Mouse (Mus musculus): Measurements from ENCODE around the gene Baiap2.

The Baiap2 gene

DNA sequence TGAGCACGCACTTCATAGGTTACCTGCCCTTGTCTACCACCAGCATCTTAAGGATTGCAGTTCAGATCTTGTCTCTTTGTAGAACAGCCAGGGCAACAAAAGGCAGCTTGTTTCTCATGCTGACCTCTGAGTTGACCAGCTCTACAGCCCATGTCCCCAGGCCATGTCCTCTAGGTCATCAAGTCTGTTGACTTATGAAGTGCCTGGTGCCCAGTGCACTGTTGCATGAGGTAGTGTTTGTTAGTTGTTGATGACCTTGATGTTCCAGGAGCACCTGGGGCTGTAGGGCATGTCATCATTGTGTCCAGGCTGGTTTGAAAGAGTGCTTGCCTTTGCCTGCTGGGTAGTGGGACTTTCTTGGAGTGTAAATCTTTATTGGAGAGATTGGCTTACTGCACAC is 4.9 kb downstream of the Baiap2 start:
- DNase-seq (ENCODE audit: low spot score in 2 of 2), result no peak

DNA sequence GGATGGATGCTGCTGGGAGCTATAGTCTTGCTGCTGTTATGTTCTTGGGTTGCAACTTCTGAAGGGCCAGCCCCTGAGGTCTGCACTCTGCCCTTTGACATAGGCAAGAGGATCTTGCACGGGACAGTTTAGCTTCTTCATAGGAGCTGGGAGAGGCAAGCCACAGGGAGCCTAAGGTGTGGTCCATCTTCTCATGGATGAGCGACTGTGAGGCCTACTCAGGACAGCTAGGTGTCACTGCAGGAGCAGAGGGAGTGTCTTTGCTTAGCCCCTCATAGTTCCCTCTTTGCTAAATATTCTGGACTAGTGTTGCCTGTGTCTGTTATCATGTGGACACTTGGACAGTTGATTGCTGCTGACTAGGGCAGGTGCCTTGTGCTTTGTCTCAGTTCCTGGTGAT is 5.3 kb downstream of the Baiap2 start:
- no peak for DNase-seq (ENCODE audit: low spot score in 2 of 2)

DNA sequence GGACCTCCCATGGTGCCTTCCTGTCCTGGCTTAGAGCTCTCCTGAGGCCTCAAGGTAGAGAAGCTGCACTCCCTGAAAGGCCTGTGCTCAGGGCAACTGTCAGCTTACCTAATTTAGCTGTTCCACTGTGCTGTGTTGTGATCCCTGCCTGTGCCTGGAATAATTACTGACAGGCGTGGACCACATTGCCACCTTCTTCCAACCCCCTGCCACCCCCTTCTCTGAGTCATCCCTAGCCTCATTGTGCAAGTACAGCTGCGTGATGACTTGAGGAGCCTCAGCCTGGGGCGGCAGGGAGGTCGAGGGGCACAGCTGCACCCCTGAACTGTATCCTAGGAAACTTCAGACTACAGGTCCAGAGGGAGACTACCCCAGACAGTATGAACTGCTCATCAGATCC is 5.7 kb downstream of the Baiap2 start:
- DNase-seq (ENCODE audit: low spot score in 2 of 2), result no peak

DNA sequence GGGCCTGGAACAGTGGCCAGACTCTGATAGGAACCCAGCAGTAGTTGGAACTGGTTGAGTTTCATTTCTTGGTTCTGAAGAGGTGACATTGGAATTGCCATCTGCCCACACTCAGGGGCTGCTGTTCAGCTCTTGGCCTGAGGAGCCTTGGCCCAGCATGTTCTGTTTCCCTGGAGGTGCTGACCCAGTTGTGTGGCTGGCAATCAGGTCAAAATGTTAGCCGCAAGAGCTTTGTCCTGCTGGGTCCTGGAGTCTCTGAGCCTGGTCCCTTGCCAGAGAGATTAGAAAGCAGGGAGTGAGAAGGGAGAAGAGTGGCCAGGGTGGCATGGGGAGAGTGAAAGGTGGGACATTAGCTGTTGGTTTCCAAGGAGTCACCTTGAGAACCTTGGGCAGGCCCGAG is 6.2 kb downstream of the Baiap2 start:
- no peak for DNase-seq (ENCODE audit: low spot score in 2 of 2)

DNA sequence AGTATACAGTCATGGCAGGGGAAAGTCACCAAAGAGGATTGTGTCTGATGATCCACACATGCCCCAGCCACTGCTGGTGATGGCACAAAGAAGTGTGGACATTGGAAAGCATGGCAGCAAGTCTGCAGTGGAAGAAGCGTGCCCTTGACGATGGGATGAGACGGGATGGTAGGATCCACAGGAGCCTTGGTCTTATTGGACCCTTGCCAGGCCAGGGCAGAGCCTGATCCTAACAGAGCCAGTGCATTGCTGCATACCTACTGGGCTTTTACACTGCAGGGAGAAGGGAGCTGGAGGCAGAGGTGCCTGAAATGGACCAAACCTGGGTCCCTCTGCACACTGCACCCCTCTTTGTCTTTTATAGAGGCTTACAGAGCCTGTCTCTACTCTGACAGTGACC is 8.0 kb downstream of the Baiap2 start:
- DNase-seq (ENCODE audit: low spot score in 2 of 2), result no peak

DNA sequence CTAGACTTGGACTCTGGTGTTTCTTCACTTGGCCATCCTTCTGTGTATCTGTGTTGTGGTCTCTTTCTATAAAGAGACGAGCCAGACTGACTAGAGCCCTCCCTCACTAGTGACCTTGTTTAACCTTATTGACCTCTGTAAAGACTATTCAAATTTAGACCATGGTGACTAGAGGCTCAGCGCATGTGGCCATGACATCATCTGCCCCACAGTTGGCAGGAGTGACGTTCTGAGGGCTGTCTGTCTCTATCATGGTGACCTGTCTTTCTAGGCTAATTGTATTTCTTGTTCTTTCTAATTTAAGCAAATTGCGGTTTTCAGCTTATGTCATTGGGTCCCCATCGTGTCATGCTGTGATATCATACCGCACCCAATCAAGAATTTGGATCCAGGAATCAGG is 8.8 kb downstream of the Baiap2 start:
- no peak for DNase-seq (ENCODE audit: low spot score in 2 of 2)

DNA sequence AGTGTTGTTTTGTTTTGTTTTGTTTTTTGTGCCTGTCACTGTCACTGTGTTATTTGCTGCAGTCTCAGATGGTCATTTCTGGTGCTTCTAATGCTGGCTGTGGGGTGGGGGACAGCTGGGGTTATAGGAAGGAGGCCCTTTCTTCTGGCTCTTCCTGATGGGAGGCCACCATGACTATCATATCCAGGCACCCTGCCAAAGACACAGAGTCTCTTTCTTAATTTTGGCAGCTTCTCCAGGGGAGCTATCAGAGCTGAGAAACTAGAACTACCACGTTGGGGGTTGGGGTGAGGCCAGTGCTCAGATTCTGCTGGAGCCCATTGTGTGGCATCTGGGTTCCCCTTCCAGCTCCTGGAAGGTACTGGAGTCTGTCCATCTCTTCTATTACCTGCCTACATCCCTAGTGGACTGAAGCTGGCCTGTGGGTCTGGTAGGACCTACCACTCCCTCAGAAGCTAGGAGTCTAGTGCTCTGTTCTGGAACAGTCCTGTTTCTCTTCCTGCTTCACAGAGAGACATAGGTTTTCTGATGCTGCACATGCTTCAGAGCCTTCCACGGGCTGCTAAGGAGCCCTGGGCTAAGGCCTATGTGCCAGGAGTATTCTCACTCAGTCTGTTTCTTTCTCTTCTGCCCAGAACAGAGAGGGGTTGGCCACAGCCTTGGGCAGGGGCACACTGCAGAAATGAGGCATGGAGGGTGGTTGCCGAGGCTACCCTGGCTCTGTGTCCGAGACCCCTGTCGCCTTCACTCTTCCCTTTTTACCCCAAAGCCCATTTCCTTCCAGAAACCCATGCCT is 10.1 kb downstream of the Baiap2 start:
- DNase-seq (ENCODE audit: low spot score in 2 of 2), result no peak

DNA sequence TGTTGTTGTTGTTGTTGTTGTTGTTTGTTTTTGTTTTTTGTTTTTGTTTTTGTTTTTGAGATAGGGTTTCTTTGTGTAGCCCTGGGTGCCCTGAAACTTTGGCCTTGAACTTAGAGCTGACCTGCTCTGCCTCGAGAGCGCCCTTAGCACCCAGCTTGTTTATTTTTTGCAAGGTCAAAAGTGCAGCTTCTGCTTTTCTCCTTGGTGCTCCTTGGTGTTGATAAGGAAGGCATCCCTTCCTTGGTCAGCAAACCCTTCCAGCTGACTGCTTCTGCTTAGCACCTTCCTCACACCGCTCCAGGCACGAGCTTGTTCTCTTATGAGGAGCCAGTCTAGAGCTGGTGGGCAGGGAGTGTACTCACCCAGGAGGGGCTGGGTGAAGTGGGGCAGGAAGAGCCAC is 11.7 kb downstream of the Baiap2 start:
- no peak for DNase-seq (ENCODE audit: low spot score in 2 of 2)

DNA sequence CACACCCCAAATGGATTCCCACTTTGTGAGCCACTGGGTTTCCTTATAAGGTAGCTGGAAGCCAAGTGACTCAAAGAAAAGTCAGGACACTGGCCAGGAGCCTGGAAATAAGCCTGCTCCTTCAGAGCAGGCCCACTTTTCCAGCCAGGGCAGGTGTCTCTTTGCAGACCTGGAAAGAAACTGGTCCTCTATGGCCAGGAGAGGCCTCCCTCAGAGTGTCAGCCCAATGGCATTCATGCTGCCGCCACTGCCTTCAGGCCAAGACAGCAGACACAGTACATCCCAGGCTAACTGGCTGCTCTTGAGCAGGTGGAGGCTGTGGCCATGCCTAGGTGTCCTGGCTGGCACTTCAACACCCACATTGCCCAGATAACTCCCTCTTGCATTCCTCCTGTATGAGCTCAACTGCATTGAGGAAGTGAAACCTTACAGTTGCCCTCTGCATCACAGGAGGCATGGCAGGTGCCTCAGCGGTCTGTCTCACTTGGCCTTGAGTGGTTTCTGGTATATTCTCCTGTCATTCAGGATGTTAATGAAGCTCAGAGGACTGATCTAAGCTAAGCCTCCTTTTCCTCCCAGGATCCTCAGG is 12.3 kb downstream of the Baiap2 start:
- DNase-seq (ENCODE audit: low spot score in 2 of 2), result peak in 1 of 2 experiments; percentile 27

DNA sequence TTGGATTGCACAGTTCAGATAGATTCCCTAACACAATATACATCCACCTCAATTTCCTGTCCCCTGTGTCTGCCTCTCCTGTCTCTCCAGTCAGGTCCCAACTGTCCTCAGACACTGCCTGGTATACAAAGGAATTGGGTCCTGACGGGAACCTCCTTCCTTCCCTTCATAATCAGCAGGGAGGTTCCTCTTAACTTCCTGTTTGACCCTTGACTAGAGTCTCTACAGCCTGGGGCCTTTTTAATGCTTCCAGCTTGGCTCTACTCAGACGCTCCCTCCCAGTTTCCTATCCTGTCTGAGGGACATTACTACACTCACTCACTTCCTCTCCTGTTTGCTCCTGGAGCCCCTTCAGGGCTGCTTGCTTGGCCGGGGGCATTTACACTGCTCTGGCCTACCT is 12.9 kb downstream of the Baiap2 start:
- no peak for DNase-seq (ENCODE audit: low spot score in 2 of 2)

DNA sequence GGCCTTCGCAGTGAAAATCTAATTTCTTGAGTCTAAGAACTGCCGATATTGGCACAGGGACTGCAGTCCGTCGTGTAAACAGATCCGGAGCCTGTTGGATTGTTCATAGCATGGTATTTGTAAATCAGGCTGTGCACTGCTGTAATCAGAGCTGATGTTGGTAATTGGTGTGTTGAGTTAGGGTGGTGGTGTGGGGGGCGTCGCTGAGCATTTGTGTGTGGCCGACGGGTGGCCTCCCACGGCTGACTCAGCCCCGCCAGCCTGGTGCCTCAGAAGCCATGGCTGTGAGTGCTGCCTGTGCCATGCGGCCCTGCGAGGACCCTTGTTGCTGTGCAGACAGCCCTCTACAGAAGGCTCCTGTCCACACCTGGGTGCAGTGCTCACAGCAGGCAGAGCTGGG is 14.0 kb downstream of the Baiap2 start:
- DNase-seq (ENCODE audit: low spot score in 2 of 2), result no peak

DNA sequence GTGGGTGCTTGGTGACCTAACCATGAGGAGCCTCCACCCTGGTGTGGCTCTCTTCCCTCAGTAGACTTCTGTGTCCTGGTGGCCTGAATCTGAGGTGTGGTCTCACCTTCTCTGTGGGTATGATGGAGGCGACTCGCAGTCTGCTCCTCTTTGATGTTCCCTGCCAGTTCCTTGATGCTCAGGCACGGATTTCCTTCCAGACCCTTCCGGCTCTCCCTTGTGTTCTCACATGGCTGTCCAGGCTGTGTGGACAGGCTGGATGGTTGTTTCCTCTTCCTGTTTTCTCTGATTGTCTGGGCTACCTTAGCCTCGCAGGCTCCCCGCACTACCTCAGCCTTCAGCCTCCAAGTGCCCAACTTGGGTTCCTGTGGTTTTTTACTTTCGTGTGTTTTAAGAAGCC is 16.3 kb downstream of the Baiap2 start:
- no peak for DNase-seq (ENCODE audit: low spot score in 2 of 2)

DNA sequence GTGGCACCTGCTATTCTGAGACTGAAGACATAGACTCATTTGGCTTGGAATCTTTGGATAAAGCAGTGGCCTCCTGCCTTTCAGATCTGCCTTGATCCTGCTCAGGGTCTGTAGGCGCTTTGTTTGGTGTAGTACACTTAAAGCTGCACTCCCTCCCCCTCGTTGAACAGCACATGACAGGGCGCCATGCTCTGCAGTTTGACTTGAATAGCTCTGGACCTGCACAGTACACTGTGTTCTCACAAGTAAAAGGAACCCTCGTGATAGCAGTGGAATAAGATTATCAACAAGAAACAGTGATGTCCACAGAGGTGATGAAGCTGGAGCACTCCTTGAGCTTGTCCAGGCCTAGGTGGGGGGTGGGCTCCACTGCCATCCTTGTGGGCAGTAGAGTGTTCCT is 17.2 kb downstream of the Baiap2 start:
- DNase-seq (ENCODE audit: low spot score in 2 of 2), result no peak

DNA sequence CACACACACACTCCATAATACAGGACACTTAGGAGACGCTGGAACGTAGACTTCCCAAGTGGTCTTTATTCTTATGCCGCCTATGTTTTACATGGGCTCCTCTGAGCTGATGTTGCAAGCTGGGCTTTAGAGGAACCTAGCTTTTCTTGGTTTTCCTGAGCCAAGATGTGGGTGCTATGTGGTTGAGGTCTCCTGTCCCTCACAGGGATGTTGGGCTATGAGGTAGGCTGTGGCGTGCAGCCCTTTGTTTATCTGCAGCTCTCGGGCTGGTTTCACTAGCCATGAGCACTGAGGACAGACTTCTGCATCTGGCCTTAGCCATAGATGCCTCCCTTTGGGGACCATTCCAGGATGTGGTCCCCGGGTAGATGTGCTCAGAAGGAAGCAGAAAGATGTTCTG is 18.1 kb downstream of the Baiap2 start:
- no peak for DNase-seq (ENCODE audit: low spot score in 2 of 2)

DNA sequence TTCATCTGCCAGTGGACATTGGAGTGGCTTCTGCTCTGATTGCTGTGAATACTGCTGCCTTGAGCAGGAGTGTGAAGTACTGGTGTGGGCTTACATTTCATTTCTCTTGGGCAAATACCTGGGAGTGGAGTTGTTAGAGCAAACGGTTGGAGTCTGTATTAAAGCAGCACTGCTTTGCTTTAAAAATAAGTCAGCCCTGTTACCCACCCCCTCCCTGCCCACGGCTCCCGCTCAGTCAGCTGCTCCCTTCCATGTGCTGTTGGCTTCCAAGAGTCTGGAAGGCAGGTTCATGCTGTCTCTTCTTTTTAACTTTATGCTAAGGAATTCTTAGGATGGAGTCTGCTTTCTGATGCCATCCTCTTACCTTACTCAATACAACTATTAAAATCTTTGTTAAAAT is 18.9 kb downstream of the Baiap2 start:
- DNase-seq (ENCODE audit: low spot score in 2 of 2), result no peak

DNA sequence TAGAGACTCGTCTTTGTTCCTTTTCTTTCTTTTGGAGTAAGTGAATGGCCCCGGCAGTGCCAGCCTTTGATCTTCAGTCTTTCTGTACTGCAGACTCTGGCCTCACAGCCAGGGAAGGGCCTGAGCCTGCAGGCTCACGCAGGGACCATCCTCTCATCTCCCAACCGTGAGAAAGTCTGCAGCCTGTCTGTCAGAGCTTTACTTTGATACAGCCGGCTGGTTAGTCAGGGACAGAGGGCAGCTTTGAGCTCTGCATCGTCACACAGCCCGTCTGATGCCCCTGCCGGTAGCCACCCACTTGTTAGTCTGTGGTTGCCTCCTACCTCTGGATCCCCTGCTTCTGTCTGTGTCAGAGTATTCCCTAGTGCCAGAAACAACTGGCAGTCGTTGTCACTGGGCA is 22.5 kb downstream of the Baiap2 start:
- no peak for DNase-seq (ENCODE audit: low spot score in 2 of 2)

DNA sequence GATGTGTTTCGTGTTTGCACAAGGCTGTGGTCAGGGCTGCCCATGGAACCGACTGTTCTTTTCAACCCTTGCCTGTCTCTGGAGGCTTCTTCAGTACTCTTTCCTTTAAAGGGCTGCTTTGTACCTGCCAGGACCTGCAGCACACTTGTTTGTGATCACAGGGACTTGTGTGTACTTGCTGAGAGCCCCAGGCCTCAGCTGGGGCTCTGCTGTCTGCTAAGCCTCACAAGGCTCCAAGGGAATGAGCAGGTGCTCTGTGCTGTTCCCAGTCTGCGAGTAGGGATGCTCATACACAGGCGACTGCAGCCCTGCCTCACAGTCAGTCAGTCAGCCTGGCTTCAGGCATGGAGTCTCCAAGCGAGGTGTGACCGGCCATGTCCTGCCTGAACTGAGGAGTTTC is 23.7 kb downstream of the Baiap2 start:
- no peak for DNase-seq (ENCODE audit: low spot score in 2 of 2)

DNA sequence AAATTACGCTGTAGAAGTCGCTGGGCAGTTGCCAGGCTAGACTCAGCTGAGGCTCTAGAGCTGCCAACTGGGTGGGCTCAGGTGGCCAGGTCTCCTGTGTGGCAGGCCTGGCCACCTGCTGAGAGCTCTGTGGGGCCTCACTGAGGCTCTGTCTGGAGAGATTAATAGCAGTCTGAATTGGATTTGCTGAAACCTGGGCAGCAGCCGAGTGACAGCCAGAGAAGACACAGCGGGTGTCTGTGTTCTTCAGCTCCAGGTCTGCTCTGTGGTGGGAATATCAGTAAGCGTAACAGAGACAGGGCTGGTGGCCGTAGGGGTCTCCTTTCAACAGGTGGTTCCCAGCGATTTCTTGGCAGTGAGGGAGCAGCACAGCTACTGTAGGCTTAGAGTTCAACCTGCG is 24.8 kb downstream of the Baiap2 start:
- no peak for DNase-seq (ENCODE audit: low spot score in 2 of 2)

DNA sequence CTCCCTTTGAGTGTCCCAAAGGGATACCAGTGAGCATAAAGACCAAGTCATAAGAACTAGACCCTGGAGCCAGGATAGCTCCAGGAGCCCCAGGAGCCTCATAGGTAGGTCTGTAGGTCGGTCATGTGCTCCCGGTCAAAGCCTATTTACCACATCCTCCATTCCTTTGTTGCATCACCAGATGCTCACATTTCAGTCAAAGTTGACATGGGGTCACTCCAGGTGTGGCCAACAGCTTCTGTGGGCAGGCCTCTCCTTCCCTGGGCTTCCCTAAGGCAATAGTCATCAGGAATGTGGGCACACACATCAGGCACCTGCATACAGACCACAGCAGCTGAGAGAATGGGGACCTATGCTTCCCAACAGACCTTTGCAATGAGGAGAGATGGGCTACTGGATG is 25.3 kb downstream of the Baiap2 start:
- DNase-seq (ENCODE audit: low spot score in 2 of 2), result no peak

DNA sequence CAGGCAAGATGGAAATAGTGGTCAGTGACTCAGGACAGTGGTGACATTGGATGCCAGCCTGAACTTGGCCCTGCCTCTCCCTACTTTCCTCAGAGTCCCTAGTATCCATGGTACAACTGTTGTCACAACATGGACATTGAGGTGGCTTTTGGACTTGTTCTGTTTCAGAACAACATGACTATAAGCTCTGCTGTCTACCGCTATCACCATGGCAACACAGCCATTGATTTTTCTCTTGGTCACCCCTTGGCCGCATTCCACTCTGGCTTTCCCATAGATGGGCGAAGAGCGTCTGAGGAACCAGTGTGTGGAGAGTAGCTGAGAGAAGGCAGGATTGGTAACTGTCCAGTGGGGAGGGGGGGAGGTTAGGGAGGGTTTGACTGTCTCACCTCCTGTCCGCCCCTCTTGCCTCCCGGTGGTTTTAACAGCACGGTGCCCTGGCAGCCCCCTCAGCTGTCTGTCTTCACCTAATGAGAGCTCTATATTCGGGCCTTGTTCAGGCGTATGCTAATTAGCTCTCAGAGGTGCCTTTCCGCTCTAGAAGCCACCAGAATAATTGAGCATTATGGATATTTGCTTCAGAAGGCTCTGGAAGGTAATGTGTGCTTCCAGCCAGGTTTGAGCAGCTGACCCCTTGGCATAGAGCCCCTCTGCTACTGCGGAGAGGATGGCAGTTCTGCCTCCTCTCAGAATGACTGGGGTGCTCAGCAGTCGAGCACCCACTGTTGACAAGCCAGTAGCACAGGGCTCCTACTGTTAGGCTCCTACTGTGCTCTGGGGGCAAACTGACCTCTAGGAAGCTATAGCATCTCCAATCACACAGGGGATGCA is 27.7 kb downstream of the Baiap2 start:
- DNase-seq (ENCODE audit: low spot score in 2 of 2), result no peak

DNA sequence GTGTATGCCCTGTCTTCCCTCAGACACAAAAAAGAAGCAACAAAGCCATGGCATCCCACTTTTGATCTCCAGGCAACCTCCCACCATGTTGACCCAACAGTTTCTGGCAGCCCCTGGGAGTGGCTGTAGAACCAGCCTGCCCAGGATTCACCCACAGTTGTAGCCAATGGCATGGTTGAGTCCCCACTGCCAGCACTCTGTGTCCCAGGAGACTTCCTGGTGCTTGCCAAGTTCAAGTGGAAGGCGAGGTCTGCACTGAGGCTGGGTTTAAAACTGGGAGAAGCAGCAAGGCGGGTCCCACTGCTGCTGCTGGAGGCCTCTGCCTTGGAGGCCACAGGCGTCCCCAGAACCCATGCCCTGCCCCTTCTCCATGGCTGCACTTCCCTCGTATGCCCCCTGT is 31.2 kb downstream of the Baiap2 start:
- DNase-seq (ENCODE audit: low spot score in 2 of 2), result no peak

DNA sequence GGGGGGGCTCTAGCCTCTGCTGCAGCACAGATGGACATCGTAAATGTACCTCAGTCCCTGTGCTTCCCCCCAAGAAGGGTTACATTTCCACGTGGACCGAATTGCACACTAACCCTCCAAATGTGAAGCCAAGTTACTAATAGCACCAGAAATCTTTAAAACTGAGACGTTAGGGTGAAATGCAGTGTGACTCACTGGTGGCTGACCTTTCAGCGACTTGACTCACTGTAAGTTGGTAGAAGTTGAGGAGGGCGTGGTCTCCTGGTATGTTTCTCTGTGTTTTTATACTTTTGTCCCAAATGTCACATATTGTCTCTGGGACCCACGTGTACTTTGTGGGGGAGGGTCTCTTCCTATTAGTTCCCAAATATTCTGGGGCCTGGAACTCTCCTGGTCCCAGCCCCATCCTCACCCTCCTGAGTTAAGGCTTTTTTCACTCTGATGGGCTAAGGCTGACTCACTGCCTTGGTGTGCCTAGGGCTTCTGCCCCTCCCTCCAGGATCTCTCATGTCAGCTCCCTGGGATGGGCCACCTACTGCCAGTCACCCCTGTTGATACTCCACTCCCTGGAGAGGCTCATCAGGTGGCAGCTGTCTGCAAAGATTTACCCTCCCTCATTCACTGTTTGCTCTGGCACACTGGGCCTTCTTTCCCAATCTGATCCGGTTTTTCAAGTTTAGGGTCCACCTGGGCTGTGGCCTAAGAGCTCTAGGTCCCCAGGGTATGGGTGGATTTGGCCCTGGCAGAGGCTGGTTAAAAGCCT is 33.4 kb downstream of the Baiap2 start:
- DNase-seq (ENCODE audit: low spot score in 2 of 2), result no peak
